Mouse (Mus musculus) activated CD4-positive, CD25-positive, alpha-beta regulatory T cell, adult 4 months (primary cell): ENCODE results near the gene Gipc3. TPM values are rescaled to one million over a fixed set of nuclear protein-coding genes. Genes with fewer than 3 reads are reported as not detected.
A peak's percentile ranks its signal among the peaks of the same experiment; 100 is the strongest.

Experiments used
- ATAC-seq: one replicate; pipeline ENCODE4 v1.8.0; 2017
- polyA plus RNA-seq, 2 experiments: library from polyadenylated mRNA; unstranded; fragments of 100-300 nt; shearing (Covaris generic); gene quantifications; one replicate each; pipeline ENCODE4 v1.2.1; 2017

Gipc3 gene
- polyA plus RNA-seq, 2 experiments from 2014 or later, result not detected

DNA sequence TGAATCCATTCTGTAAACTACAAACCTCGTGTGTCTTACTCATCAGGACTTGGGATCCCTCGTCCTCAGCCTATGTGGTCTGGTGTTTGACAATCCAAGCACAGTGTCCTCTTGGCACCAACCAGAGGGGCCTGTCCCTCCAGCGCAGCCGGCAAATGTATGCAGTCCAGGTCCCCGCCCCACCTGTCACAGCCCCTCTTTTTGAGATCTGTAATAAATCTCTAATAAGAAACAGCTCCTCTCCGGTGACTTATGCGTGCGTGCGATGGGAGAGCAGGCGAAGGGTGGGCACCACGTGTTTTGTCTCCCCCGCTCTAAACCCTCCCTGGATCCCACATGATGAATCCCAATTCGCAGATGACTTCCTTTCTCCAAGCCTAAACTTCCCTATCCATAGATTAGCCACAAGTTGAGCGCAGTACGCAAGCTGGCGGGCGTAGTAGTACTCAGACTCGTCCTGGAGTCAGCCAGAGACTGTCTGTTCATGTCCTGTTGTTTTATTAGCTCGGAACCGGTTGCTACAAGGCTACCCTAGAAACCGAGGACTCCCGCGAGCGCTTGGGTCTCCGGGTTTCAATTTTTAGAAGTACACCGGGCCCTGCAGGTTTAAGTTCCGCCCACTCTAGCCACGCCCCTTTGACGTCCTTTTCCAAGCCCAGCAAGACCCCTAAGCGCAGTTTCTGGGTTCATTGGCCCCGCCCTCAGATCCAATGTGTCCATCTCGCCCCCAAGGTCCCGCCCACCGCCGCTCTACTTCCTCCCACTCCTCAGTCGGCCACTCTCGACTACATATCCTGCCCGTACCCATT lies 23.1 kb downstream of the Gipc3 start:
- no peak for ATAC-seq

DNA sequence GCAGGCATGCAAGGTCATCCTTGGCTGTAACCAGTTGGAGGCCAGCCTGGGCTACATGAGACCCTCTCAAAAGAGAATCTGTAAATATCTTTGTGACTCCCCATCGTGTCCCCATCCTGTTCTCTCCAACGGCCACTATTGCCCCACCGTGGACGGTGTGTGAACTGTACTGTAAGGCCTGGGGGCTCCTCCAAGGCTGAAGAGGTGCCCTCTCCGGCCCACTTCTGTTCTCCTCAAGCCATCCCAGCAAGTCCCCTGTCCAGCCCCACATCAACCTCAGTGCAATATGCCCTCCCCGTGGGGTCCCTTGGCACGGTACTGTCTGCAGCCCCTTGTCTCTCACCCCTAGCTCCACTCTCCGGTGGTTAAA lies 23.8 kb downstream of the Gipc3 start:
- no peak for ATAC-seq

DNA sequence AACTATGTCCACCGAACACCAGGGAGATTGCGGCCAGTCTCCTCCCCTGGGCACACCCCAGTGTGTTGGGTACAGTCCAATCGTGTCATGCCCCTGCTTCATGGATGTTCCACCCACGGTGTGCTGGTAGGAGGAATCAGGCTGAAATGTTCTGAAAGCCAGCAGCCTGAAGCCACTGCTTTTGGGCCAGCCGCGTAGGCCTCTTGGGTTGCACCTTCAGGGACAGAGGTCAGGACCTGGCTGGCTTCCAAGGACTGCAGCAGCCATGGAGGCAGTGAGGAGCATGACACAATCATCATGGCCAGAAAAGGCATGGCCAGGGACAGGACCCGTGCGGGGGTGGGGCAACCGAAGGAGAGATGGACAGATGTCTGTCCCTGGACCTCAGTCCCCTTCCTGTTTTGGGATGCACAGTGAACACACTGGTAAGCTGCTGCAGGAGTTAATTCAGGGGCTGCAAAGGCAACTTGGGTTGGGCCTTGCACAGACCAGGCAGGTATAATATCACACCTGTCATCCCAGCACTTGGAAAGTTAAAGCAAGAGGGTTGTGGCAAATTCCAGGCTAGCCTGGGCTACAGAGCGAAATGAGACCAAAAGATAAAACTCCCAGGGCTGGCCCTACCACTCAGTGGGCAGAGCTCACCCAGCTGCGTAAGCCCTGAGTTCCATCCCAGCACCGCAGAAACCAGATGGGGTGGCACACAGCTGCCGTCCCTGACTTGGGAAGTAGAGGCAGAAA lies 24.3 kb downstream of the Gipc3 start:
- no peak for ATAC-seq

DNA sequence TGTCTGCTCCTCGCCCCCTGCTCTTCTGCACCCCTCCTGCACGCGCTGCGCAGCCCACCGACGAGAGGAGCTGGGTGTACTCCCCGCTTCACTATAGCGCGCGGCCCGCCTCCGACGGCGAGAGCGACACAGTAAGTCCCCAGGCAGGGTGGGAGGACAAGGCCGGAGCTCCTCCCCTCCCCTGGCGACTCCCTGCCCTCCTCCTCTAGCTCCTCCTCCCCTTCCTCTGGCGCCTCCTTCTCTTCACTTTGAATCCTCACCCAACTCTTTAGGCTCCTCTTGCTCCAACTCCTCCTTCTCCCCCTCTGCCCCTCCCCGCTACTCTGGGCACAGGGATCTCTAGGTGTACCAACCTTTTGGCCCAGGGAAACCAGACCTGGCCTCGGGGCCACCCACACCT lies 25.8 kb downstream of the Gipc3 start:
- no peak for ATAC-seq

DNA sequence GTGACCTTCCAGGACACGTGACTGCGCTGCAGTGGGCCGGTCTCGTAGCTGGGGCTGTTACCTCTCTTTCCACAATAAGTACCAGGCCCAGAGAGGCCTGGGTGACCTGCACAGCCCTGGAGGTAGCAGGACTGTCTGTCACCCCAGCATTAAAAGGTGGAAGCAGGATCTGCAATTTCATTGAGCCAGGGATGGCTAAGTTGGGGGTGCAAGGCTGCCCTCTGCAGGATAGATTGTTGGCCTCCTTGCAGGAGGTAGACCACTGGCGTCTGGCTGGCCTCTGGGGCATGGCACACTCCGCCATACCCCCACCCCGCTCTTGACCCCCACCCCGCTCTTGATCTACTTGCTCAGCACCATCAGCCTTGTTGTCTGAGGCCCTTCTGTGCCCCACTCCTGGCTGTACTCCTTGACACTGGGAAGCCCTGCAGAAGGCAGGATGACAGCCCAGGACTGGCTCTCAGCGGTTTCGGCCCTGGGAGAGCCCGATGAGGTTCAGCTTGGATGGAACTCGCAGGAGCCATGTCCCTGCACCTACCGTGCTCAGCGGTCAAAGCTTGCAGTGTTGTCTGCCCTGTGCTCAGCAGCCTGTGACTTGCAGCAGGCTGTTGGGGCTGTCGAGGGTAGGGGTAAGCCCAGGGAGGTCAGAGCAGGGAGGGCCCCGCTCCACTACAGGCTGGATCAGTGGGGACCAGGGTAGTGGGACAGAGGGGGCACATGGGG lies 26.6 kb downstream of the Gipc3 start:
- no peak for ATAC-seq

DNA sequence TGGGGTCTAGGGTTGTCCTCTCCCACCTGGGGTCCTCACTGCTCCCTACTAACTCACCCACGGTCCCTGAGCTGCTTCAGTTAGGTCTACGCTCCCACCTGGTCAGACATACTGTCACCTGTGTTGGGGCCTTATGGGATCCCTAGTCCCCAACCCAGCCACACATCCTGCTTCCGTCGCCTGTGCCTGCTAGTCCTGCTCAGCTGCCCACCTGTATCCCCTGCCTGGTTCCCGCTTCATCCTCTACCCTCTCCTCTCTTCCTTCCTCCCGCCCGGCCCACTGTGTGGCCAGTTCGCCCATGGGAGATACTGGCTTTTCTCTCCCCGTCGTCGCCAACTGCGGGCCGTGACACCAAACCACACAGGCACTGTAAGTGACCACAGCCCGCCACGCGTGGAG lies 27.5 kb downstream of the Gipc3 start:
- no peak for ATAC-seq

DNA sequence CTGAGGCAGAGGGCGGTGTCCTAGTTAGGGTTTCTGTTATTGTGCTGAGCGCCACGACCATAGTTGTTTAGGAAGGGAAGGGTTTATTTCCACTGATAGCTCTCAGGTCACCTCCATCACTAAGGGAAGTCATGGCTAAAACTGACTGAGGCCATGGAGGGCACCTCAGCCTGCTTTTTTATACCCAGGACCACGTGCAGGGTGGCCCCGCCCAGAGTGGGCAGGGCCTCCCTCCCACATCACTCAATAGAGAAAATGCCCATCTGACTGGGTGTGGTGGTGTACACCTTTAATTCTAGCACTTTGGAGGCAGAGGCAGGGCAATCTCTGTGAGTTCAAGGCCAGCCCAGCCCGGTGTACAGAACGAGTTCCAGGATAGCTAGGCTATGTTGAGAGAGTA lies 28.9 kb downstream of the Gipc3 start:
- no peak for ATAC-seq

DNA sequence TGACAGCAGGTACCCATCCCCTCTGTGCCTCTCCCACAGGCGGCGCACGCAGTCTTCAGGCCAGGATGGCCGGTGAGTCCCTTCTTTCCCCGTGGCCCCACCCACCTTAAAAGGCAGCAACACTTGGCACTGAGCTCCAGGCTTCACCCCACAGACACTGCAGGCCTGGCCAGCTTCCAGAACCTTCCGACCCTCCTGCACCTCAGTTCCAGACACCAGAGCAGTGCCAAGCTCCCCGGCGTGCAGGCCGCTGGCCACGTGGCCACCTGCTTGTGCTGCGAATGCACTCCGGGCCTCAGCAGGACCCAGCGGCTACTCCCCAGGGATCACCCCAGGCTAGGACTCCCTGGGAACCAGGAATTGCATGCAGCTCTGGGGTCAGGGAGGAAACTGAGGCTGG lies 29.5 kb downstream of the Gipc3 start:
- no peak for ATAC-seq

DNA sequence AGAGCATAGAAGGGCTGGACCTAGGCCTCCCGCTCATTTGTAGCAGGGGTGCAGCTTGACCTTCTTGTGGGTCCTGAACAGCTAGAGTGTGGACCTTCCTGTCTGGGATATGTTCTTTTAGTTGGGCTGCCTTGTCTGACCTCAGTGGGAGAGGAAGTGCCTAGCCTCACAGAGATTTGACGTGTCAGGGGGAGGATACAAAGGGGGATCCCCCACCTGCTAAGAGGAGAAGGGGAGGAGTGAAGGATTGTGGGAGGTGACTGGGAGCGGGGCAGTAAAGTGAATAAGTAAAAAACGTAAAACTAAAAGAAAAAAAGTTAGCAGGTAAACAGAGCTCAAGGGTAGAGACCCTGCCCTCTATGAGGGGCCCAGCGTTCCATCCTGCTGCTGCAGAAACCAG lies 33.5 kb downstream of the Gipc3 start:
- peak; percentile 86 for ATAC-seq

DNA sequence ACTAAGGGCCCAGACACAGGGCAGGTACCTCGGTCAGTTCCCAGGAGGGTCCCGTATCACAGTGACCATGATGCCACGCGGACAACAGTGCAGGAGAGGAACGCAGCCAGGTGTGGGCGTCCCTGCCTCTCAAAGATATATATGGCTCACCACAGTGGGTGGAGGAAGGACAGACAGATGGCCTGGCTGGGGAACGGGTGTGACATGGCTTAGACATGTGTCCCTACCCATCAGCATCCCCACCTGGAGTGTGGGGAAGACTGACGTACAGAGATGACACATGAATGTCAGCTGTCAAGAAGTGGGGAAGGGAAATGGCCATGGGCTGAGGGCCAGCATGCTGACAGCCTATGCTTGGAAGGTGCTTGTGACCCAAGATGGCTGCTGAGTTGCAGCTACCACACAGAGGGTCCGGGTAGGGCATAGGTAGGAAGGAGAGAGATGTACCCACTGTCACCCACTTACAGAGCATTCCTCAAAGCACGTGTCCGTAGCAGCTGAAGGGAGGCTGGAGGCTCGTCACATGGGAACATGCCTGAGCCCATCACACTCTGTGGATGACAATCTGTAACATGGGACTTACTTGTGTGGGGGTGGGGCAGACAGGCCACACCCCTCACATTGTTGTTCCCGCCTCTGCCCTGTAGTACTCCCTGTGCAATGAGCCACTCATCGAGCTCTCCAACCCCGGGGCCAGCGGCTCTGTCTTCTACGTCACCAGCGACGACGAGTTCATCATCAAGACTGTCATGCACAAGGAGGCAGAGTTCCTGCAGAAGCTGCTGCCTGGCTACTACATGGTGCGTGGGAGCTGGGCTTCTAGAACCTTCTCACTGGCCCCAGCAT lies 36.0 kb downstream of the Gipc3 start:
- ATAC-seq, result no peak

DNA sequence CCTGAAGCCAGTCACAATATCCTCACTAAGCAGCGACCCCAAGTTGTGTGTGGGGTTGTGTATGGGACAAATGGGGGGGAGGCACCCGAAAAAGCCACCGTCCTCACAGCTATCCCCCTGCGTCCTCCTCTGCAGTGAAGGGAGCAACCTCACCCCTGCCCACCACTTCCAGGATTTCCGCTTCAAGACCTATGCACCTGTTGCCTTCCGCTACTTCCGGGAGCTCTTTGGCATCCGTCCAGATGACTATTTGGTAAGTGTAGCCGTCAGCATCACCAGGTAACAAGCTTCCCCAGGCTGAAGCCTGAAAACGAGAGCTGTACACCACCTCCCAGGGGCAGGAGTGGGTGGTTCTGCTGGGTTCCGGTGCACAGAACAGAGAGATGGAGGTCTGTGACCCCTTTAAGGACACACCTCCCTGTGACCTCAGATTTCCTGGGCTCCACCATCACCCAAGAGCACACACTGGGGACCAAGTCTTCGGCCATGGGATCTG lies 36.8 kb downstream of the Gipc3 start:
- ATAC-seq, result no peak

DNA sequence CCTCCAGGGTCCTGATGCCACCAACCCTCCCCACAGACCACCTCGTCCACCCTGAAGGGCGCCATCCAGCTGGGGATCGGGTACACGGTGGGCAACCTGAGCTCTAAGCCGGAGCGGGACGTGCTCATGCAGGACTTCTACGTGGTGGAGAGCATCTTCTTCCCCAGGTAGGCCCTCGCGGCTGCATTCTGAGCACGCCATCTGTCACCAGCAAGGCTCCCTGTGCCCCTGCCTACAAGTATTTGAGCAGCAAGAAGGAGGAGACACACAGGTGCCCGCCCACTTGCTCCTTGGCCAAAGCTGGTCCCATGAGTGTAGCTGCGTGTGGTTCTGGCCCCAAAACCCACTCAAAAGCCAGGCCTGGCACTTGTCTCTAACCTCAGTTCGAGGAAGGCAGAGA lies 37.4 kb downstream of the Gipc3 start:
- no peak for ATAC-seq

DNA sequence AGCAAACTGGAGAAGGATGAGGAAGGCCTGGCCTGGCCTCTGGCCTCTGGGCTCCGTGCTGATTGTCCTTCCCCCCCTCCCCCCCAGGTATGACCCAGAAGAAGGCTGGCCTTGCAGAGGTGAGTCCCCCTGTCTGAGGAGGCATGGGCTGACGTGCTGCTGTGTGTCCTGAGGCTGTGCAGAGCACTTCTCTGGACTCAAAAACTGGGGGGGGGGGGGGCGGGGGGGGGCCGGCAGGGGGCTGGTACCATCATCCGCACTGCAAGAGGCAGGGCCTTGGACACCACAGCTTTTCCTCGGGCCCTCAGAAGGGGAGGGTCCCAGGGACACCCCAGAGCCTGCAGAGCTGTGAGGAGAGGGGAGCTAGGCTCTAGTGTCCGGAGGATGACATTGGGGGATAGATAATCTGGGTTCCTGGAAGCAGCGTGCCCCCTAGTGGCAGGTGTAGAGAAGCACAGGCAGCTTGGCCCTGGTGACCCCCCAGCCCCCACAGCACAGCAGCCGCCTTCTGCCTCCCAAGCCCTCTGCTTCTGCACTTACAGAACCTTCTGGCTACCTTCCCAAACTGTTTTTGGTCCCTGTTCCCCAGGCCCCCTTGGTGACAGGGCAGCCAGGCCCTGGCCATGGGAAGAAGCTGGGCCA lies 38.3 kb downstream of the Gipc3 start:
- peak; percentile 21 for ATAC-seq

DNA sequence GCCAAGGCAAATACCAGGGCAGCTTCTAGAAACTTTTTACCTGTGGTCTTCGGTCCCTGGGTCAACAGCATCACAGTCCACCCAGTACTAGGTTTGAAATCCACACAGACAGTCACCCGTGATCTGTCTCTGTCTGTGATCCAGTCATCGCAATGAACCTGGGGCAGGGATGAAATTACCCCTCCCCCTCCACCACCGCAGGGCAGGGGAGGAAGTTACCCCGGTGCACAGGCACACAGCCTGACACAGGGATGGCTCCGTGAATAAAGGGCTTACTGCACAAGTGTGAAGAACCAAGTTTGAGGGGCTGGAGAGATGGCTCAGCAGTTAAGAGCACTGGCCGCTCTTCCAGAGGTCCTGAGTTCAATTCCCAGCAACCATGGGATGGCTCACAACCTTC lies 39.3 kb downstream of the Gipc3 start:
- peak; percentile 63 for ATAC-seq

DNA sequence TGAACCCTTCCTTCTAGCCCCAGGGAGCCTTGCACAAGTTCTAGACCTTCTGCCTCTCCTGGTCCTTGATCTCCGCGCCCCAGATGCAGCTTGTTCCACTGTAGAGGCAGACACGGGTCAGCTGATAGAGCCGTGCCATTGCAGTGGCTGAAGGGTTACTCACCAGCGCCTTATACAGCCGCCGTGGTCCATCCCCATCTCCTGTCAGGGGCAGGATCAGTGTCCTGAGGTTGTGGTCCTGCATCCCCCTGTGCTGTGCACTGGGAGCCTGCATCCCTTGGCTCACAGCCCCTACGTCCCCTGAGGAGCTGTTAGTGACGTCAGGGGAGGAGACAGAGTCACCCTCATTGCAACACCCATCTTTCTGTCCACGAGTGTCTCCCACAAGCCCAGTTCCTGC lies 39.8 kb downstream of the Gipc3 start:
- peak; percentile 19 for ATAC-seq

DNA sequence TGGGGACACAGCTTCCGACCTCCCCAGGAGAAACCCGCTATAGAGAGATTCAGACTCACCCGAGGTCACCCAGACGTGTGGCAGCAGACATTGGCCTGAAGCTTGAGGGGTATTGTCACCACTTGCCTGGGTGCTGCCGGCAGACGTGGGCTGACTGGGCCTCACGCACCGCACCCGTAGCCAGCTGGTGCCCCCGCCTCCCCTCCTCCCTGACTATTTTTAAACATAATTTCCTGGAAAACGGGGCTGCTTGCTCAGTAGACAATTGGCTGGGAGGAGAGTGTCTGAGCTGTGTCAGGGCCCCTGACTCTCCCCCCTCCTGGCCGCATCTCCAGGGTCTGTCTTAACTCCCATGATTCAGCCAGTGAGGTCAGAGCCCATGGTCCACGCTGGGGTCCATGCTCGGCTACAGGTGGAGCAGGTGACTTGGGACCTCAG lies 40.3 kb downstream of the Gipc3 start:
- no peak for ATAC-seq

DNA sequence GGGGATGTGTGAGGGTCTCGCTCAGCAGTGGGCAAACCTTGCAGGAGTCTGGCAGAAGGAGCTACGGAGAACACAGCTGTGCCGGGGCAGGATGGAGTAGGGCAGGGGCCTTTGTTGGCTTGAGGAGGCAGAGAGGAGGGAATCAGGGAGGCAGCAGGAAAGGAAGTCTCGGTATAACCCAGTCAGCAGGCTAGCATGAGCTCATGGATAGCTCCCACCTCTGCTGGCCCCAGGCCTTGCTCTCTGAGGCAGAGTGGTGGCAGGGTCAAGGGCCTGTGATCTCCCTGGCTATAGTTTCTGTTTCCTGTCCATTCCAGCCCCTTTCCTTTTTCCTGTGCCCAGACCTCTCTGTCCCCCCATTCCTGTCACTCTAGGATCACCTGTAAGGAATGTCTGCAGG lies 40.8 kb downstream of the Gipc3 start:
- ATAC-seq, result no peak

DNA sequence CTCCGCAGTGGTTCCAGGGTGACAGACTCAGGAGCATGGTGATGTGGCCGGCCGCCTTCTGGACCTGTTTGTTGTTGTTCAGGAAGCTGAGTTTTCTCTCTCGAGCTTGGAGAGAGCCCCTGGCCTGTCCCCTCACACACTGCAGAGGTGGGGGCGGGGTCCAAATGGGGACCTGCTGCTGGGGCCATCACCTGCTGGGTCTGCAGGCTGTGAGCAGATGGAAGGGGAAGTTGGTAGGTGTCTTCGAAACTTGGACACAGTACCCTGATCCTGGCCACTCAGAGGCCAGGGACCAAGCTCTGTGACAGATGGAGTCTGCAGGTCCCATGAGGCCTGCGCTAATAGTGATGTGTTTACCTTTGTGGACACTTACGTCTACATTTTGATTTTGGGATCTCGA lies 41.7 kb downstream of the Gipc3 start:
- ATAC-seq, result no peak

DNA sequence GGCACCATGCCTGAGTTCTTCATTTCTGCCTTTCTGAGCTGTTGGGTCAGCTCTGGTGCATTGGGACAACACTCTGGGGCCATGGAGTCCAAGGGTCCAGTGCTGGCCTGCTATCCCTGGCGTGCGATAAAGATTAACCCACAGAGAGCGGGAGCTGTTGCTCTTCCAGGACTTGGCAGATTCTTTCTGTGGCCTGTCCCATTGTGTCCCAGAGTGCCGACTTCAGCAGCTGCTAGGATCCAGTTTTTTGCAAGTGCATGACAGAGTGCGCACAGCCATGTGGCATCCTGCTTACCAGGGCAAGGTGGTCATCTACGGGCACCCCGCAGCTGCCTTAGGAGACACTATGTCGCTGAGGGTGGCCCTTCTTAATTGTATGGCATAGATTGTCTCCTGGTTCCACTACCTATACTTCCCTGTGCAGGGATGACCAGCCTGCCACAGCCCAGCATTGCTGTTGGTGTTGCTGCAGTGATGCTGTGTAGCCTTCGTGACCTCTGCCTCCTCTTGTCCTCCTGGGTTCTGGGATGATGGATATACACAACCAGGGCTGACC lies 42.6 kb downstream of the Gipc3 start:
- no peak for ATAC-seq

DNA sequence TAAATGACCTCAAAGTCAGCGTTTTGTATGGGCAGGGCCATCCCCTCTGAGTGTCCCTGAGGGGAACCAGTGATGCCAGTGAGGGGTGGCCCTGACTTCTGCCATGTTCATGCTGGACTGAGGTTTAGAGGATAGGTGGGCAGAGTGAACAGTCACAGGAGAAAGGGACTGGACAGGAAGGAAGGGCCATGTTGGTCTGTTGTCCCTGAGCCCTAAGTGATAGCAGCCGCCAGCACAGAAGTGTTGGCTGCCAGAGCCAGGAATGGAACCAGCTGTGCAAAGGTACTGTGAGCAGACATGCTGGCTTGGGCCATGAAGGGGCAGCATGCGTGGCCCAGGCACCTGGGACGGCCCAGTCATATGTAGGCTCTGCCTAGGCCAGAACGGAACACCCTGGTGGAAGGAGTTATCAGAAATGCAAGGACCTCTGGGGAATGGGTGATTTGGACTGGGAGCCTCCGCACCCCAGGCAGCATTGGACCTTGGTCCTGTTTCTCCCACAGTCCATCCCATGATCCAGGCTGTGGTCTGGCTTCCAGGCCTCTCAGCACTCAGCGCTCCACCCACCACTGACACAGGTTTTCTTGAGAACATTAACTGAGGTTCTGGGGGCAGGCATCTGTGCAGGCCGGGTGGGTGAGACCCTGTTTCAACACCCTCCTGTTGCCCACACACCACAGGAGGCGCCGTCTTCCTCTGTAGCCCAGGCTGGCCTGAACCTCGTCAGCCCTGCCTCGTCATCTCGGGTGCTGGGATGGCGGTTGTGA lies 43.3 kb downstream of the Gipc3 start:
- no peak for ATAC-seq
